24 mouse cellular contexts compared by ENCODE assay signal in the genomic region with DNA sequence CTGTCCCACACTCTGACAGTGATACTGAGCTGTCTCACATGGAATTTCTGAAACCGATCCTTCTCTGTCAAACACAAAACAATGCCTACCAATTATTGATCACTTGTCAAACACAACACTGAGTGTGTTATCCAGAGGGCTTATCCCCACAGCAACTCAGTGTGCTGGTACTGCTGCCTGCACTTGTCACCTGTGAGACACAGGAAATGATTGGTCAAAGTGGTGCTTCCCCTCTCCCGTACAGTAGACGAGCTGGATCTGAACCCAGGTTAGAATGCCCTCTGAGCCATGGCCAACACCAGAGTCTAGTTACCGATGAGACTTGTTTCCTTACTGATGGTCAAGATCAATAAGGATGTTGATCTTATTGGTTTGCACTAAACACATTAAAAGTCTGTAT. TPM values are rescaled to one million over a fixed set of nuclear protein-coding genes. Genes with fewer than 3 reads are reported as not detected.
DNase-seq lines count a peak whose midpoint lies in the region; ATAC-seq lines count a peak whose summit lies in the region.
"Had no signal": no experiment of that assay in that cellular context is flagged by ENCODE, and none has a peak within 500 bp of the region (broad histone marks: within the 10 kb centered on the region; RNA-seq: fewer than 3 reads in every experiment).

No protein-coding gene starts in this region.

- H3K36me3 ChIP-seq in heart, embryonic 12.5 days: no peaks in the 10 kb centered on the region
- H3K36me3 ChIP-seq: embryonic facial prominence, embryonic 12.5 days; embryonic facial prominence, embryonic 15.5 days; heart, embryonic 13.5 days; hindbrain, embryonic 12.5 days; hindbrain, embryonic 15.5 days had no signal

- no peak overlapping the region for H3K9ac ChIP-seq in heart, embryonic 12.5 days
- H3K9ac ChIP-seq: embryonic facial prominence, embryonic 12.5 days; embryonic facial prominence, embryonic 15.5 days; forebrain, postnatal 0 days; heart, embryonic 13.5 days; hindbrain, embryonic 12.5 days; hindbrain, embryonic 15.5 days had no signal

- 84% methylated on average over 4 of the region's 4 CpGs for WGBS in heart, embryonic 12.5 days

- H3K4me3 ChIP-seq in heart, embryonic 12.5 days: no peak overlapping the region
- H3K4me3 ChIP-seq: embryonic facial prominence, embryonic 12.5 days; embryonic facial prominence, embryonic 15.5 days; heart, embryonic 13.5 days; hindbrain, embryonic 12.5 days; hindbrain, embryonic 15.5 days had no signal

- DNase-seq in CD4-positive, CD25-positive, alpha-beta regulatory T cell, adult 2 months (ENCODE audit: low read depth, low spot score): peak; percentile 53
- DNase-seq in induced T-regulatory cell, adult 2 months (ENCODE audit: low read depth): peak; percentile 59
- no peak for DNase-seq in thymus, postnatal 4 days
- no peak for DNase-seq in right cerebral cortex, postnatal 14 days
- DNase-seq: adrenal gland, postnatal 10 days; adrenal gland, postnatal 36 days; cerebellum, adult 18-20 months; cerebellum, adult 9-10 months; cerebellum, postnatal 25 days; forebrain, postnatal 0 days; gastrocnemius, postnatal 25 days; heart, adult 18-20 months had no signal

- H3K27ac ChIP-seq in heart, embryonic 12.5 days (ENCODE audit: poor library complexity, severe bottlenecking): no peak overlapping the region
- H3K27ac ChIP-seq: embryonic facial prominence, embryonic 12.5 days; embryonic facial prominence, embryonic 15.5 days; heart, embryonic 13.5 days; hindbrain, embryonic 12.5 days; hindbrain, embryonic 15.5 days had no signal

- 0 out of 2 replicates have a peak, but pooled peaks have one; percentile 20 for ATAC-seq in neutrophil, adult 5-6 weeks (ENCODE audit: extremely low read depth, insufficient number of reproducible peaks, low FRiP score, poor library complexity, severe bottlenecking)
- no peak for ATAC-seq in heart, embryonic 12.5 days (ENCODE audit: insufficient number of reproducible peaks, low FRiP score)
- ATAC-seq: forebrain, embryonic 14.5 days; forebrain, postnatal 0 days; intestine, embryonic 16.5 days had no signal

- H3K27me3 ChIP-seq in heart, embryonic 12.5 days (replicated peaks): no peaks in the 10 kb centered on the region
- H3K27me3 ChIP-seq: embryonic facial prominence, embryonic 12.5 days; embryonic facial prominence, embryonic 15.5 days; heart, embryonic 13.5 days; hindbrain, embryonic 12.5 days; hindbrain, embryonic 15.5 days had no signal

- H3K4me2 ChIP-seq in heart, embryonic 12.5 days: no peak overlapping the region
- H3K4me2 ChIP-seq: embryonic facial prominence, embryonic 12.5 days; embryonic facial prominence, embryonic 15.5 days; heart, embryonic 13.5 days; hindbrain, embryonic 12.5 days; hindbrain, embryonic 15.5 days had no signal

- no peaks in the 10 kb centered on the region for H3K4me1 ChIP-seq in heart, embryonic 12.5 days (replicated peaks)
- H3K4me1 ChIP-seq: embryonic facial prominence, embryonic 15.5 days; heart, embryonic 13.5 days; hindbrain, embryonic 12.5 days; hindbrain, embryonic 15.5 days had no signal

- no peaks in the 10 kb centered on the region for H3K9me3 ChIP-seq in heart, embryonic 12.5 days (replicated peaks)
- H3K9me3 ChIP-seq: embryonic facial prominence, embryonic 12.5 days; embryonic facial prominence, embryonic 15.5 days; heart, embryonic 13.5 days; hindbrain, embryonic 12.5 days; hindbrain, embryonic 15.5 days had no signal

RNA-seq across cellular contexts. Expression of gene Btbd16, which starts 27.9 kb away (rescaled TPM):
- not detected in 2 replicates for total RNA-seq in neutrophil, adult 5-6 weeks (2017)
- polyA plus RNA-seq in heart, embryonic 12.5 days (2016; fragmentation: Nextera tagmentation; extraction: Ambion mirVana): 0.15 and 0.18 TPM in 2 replicates
- total RNA-seq: adrenal gland, adult 18-20 months; adrenal gland, postnatal 36 days; heart, postnatal 25 days had no signal
- polyA plus RNA-seq: embryonic facial prominence, embryonic 15.5 days; forebrain, embryonic 11.5 days; forebrain, embryonic 14.5 days; hindbrain, embryonic 12.5 days; hindbrain, embryonic 15.5 days had no signal

Comparison
In these comparisons a context has a peak if more than half of its experiments do, and no peak if none do; other contexts are left out.
1. DNase-seq: peak in CD4-positive, CD25-positive, alpha-beta regulatory T cell, adult 2 months (single experiment) and induced T-regulatory cell, adult 2 months (single experiment); none in thymus, postnatal 4 days (single experiment) and right cerebral cortex, postnatal 14 days (single experiment).